Mouse (Mus musculus): Measurements from ENCODE around the gene Skil.

The Skil gene

GRCm38 (mm10) chr3:31123098-31123497, 28.2 kb downstream of the Skil start:
- in situ Hi-C loops (cut with MboI, MseI) = loop anchor here in 1 of 2 experiments (10.0 kb wide), 1 partner anchor 1602 kb away; no protein-coding TSS in a partner anchor

- in situ Hi-C loops (cut with MboI, MseI) = loop anchor here (5.0 to 10.0 kb wide), 2 partner anchors 529 to 1598 kb away; partner anchors contain the start of gene Actrt3 (in 1 of the 2)
Measured at GRCm38 (mm10) chr3:31126303-31126702, 31.4 kb downstream of the Skil start.

- in situ Hi-C loops (cut with MboI, MseI) = loop anchor here (5.0 to 10.0 kb wide), 2 partner anchors 530 to 1598 kb away; partner anchors contain the start of gene Actrt3 (in 1 of the 2)
Measured at GRCm38 (mm10) chr3:31126848-31127247, 32.0 kb downstream of the Skil start.

GRCm38 (mm10) chr3:31129766-31130165, 34.9 kb downstream of the Skil start:
- in situ Hi-C loops (cut with MboI, MseI) = loop anchor here (5.0 to 10.0 kb wide), 5 partner anchors 165 to 1595 kb away; partner anchors contain the start of genes Actrt3 (in 1 of the 2), Gpr160 (in 1 of the 2), Phc3 (in 1 of the 2) and Sec62 (in 1 of the 2)

GRCm38 (mm10) chr3:31133664-31134063, 38.8 kb downstream of the Skil start:
- in situ Hi-C loops (cut with MboI, MseI) = loop anchor here (10.0 kb wide), 3 partner anchors 169 to 339 kb away; partner anchors contain the start of genes Gpr160 (in 1 of the 2), Phc3 (in 1 of the 2) and Sec62 (in 1 of the 2)

GRCm38 (mm10) chr3:31134246-31134645, 39.4 kb downstream of the Skil start:
- in situ Hi-C loops (cut with MboI, MseI) = loop anchor here (10.0 kb wide), 3 partner anchors 169 to 339 kb away; partner anchors contain the start of genes Gpr160 (in 1 of the 2), Phc3 (in 1 of the 2) and Sec62 (in 1 of the 2)

GRCm38 (mm10) chr3:31134696-31135095, 39.8 kb downstream of the Skil start:
- in situ Hi-C loops (cut with MboI, MseI) = loop anchor here (5.0 to 10.0 kb wide), 6 partner anchors 77 to 532 kb away; partner anchors contain the start of genes Gpr160 (in 1 of the 2), Mynn (in 1 of the 2), Phc3 (in 1 of the 2) and Sec62 (in 1 of the 2)

GRCm38 (mm10) chr3:31136591-31136990, 41.7 kb downstream of the Skil start:
- in situ Hi-C loops (cut with MboI, MseI) = loop anchor here (5.0 to 10.0 kb wide), 6 partner anchors 79 to 534 kb away; partner anchors contain the start of genes Gpr160 (in 1 of the 2), Mynn (in 1 of the 2), Phc3 (in 1 of the 2) and Sec62 (in 1 of the 2)

GRCm38 (mm10) chr3:31138454-31139424, 43.9 kb downstream of the Skil start:
- in situ Hi-C loops (cut with MboI, MseI) = loop anchor here (5.0 to 10.0 kb wide), 6 partner anchors 81 to 536 kb away; partner anchors contain the start of genes Gpr160 (in 1 of the 2), Mynn (in 1 of the 2), Phc3 (in 1 of the 2) and Sec62 (in 1 of the 2)

GRCm38 (mm10) chr3:31141621-31142020, 46.8 kb downstream of the Skil start:
- in situ Hi-C loops (cut with MboI, MseI) = no loop called here

GRCm38 (mm10) chr3:31145222-31145621, 50.4 kb downstream of the Skil start:
- in situ Hi-C loops (cut with MboI, MseI) = loop anchor here (5.0 kb wide), 2 partner anchors 452 to 457 kb away; no protein-coding TSS in a partner anchor

GRCm38 (mm10) chr3:31145641-31146290, 50.9 kb downstream of the Skil start:
- in situ Hi-C loops (cut with MboI, MseI) = loop anchor here (5.0 kb wide), 2 partner anchors 452 to 457 kb away; no protein-coding TSS in a partner anchor

- in situ Hi-C loops (cut with MboI, MseI) = loop anchor here (5.0 kb wide), 2 partner anchors 449 to 454 kb away; no protein-coding TSS in a partner anchor
Measured at GRCm38 (mm10) chr3:31148595-31148994, 53.7 kb downstream of the Skil start.

GRCm38 (mm10) chr3:31149706-31150105, 54.8 kb downstream of the Skil start, which contains the start of gene Cldn11:
TSS of gene Cldn11 (plus strand) at chr3:31149920.
- in situ Hi-C loops (cut with MboI, MseI) = loop anchor here (5.0 to 25.0 kb wide), 4 partner anchors 365 to 1163 kb away; no protein-coding TSS in a partner anchor

- in situ Hi-C loops (cut with MboI, MseI) = loop anchor here (10.0 to 25.0 kb wide), 2 partner anchors 363 to 1160 kb away; no protein-coding TSS in a partner anchor
Measured at GRCm38 (mm10) chr3:31152108-31152507, 57.2 kb downstream of the Skil start.

- in situ Hi-C loops (cut with MboI, MseI) = loop anchor here (5.0 to 25.0 kb wide), 3 partner anchors 46 to 1156 kb away; no protein-coding TSS in a partner anchor
Measured at GRCm38 (mm10) chr3:31156126-31156525, 61.3 kb downstream of the Skil start.

GRCm38 (mm10) chr3:31157776-31158175, 62.9 kb downstream of the Skil start:
- in situ Hi-C loops (cut with MboI, MseI) = loop anchor here (5.0 to 25.0 kb wide), 3 partner anchors 45 to 1155 kb away; no protein-coding TSS in a partner anchor

GRCm38 (mm10) chr3:31160046-31160445, 65.2 kb downstream of the Skil start:
- in situ Hi-C loops (cut with MboI, MseI) = loop anchor here (25.0 kb wide), 1 partner anchor 1152 kb away; no protein-coding TSS in a partner anchor

GRCm38 (mm10) chr3:31161336-31161735, 66.5 kb downstream of the Skil start:
- in situ Hi-C loops (cut with MboI, MseI) = loop anchor here (25.0 kb wide), 1 partner anchor 1151 kb away; no protein-coding TSS in a partner anchor

- in situ Hi-C loops (cut with MboI, MseI) = loop anchor here (25.0 kb wide), 1 partner anchor 1149 kb away; no protein-coding TSS in a partner anchor
Measured at GRCm38 (mm10) chr3:31162860-31163259, 68.0 kb downstream of the Skil start.

Data from T-helper 17 cell (primary cell).